Mouse (Mus musculus) liver, adult 2 months (tissue): ENCODE measurements at regions not wholly inside any gene's neighbourhood (a gene's known extent, or its start where the extent isn't known, plus 50 kb on each side); places are given as distances from the start of the nearest gene placed in this dataset.

Source experiments
- CTCF ChIP-seq: fragments of 200-500 bp; IDR thresholded peaks from 2 replicates; pipeline ENCODE4 v1.5.1; 2011; ENCODE audit warnings: low read depth, low read length, control low read depth
- POLR2A ChIP-seq: fragments of 200-500 bp; IDR thresholded peaks from 2 replicates; pipeline ENCODE4 v1.6.1; 2011; ENCODE audit warnings: low read length, control low read depth; ENCODE audit not compliant: insufficient read depth; ENCODE audit errors: extremely low read depth

DNA sequence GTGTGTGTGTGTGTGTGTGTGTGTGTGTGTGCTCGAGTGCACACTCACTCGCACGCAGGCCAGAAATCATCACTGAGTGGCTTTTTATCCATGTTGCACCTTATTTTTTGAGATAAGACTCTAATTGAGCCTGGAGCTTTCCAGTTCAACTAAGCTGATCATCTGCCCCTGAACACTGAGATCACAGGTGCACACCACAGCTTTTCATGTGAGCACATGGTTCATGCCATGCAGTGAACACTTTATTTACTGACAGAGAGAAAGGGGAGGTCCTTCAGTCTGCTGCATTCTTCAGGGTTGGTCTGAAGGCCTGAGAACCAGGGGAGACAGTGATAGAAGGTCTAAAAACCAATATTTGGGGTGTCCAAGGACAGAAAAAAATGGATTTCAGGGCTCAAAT lies 161.7 kb upstream of the Olig3 start:
- TF ChIP-seq POLR2A: no peak
- TF ChIP-seq CTCF: no peak
